Mouse (Mus musculus) erythroblast, embryonic 14.5 days (primary cell): ENCODE results near the gene D930007J09Rik. TPM values are rescaled to one million over a fixed set of nuclear protein-coding genes. Genes with fewer than 3 reads are reported as not detected.

Source experiments
- H3K27me3 ChIP-seq: 2 replicates; pipeline ENCODE4 v1.6.1; 2012; ENCODE audit warnings: inconsistent platforms; ENCODE audit not compliant: control insufficient read depth
- H3K36me3 ChIP-seq: 2 replicates; pipeline ENCODE4 v1.6.1; 2012; ENCODE audit warnings: mild to moderate bottlenecking, inconsistent platforms; ENCODE audit not compliant: control insufficient read depth
- H3K4me1 ChIP-seq: 2 replicates; pipeline ENCODE4 v1.6.1; 2012; ENCODE audit warnings: inconsistent platforms; ENCODE audit not compliant: control insufficient read depth
- H3K4me3 ChIP-seq: replicated peaks from 2 replicates; pipeline ENCODE3; 2012; ENCODE audit warnings: moderate library complexity, mild to moderate bottlenecking, inconsistent platforms
- H3K9me3 ChIP-seq: 2 replicates; pipeline ENCODE4 v1.6.1; 2012; ENCODE audit warnings: low read length, inconsistent platforms, mixed read lengths; ENCODE audit not compliant: control insufficient read depth
- GATA1 ChIP-seq: IDR thresholded peaks from 2 replicates; pipeline ENCODE4 v1.6.1; 2012; ENCODE audit warnings: low read length, inconsistent platforms, mixed read lengths
- TAL1 ChIP-seq: IDR thresholded peaks from 3 replicates; pipeline ENCODE4 v1.6.1; 2012; ENCODE audit warnings: low read length, inconsistent platforms, mixed read lengths
- polyA plus RNA-seq: library from polyadenylated mRNA; stranded (reverse); fragments of >175 nt; gene quantifications from 2 replicates; pipeline ENCODE4 v1.2.3, GENCODE M21; 2012

D930007J09Rik gene
- polyA plus RNA-seq, 1 experiment: not detected

DNA sequence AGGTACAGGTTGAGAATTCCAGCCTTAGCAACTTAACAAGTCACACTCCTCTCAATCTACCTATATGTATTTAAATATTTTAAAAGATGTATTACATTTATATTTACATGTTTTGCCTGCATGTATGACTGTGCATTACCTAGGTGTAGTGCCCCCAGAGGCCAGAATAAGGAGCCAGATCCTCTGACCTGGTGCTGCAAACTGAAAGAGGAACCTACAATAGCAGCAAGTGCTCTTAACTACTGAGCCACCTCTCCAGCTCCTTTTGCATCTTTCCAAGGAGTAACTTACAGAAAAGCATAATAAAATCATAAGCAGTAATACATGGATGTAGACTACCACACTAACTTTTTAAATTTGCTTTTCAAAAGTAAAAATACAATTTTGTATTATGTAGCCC is 1.8 kb downstream of the D930007J09Rik start:
- peak overlapping the region; percentile 88 for H3K4me3 ChIP-seq
- peaks cover 19% of the 10 kb centered on the region for H3K36me3 ChIP-seq
- peaks cover 35% of the 10 kb centered on the region for H3K4me1 ChIP-seq
- H3K27me3 ChIP-seq: no peaks in the 10 kb centered on the region; the same call in 1 of the 2 replicates
- TF ChIP-seq TAL1: no peak
- TF ChIP-seq GATA1: no peak
- H3K9me3 ChIP-seq: no peaks in the 10 kb centered on the region

DNA sequence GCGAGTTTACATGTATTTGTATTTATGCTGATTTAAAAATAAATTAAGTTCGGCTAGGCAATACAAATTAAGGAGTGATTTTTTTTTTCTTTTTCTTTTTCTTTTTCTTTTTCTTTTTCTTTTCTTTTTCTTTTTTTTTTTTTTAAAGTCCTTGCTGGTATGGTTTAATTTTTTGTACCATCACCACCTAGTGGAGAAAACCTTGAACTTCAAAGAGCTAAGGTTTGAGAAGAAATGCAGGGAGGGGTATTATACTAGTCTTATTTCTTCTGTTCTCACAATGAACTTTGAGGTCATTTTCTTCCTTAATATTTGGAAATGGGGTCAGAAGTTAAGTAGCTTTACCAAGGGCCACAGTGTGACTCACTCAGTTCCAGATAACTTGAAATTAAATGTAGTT is 3.5 kb downstream of the D930007J09Rik start:
- H3K4me3 ChIP-seq: no peak overlapping the region
- H3K36me3 ChIP-seq: peaks cover 6% of the 10 kb centered on the region
- H3K4me1 ChIP-seq: peaks cover 32% of the 10 kb centered on the region
- TF ChIP-seq TAL1 (no peak), GATA1 (no peak)
- H3K9me3 ChIP-seq: no peaks in the 10 kb centered on the region
- H3K27me3 ChIP-seq: no peaks in the 10 kb centered on the region; the same call in 1 of the 2 replicates

DNA sequence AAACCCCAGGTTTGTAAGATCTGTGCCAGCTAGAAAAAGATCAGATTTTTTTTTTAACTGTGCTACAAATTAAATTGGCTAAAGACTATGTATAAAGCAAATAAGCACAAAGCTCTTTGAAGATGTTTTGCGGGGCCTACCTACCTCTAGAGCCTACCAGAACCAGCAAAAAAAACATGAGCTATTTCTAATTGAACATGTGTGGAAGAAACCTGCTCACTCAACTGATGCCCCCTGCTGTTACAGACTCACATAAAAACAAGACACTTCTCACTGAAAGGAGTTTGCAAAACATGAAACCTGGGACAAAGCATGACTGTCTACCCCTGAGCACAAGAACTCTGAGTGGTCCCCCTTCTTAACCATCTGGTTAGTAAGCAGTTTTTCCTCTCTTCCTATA is 5.6 kb downstream of the D930007J09Rik start:
- no peaks in the 10 kb centered on the region for H3K9me3 ChIP-seq
- H3K36me3 ChIP-seq: no peaks in the 10 kb centered on the region

DNA sequence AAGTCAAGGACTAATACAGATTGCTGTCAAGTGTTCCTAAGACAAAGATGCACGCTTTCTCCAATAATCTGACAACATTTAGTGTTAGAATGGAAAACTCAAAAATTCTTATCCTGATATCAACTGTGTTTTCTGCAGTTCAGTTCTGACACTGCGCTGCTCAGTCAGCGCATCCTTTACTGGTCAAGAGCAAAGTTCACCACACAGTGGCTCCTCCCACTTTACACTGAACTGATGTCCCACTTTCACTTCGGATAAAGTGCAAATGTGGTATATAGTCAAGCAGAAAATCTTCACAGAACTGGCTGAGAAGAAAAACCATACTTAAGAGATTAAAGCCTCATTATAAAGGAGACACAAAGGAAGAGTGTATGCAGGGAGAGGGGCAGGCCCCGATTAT is 7.5 kb downstream of the D930007J09Rik start:
- TF ChIP-seq TAL1 (no peak), GATA1 (no peak)

More for the DNA sequence above, 5.6 kb downstream of the D930007J09Rik start:
- TF ChIP-seq GATA1 (no peak), TAL1 (no peak)
- H3K4me3 ChIP-seq: no peak overlapping the region
- H3K4me1 ChIP-seq: peaks cover 12% of the 10 kb centered on the region
- H3K27me3 ChIP-seq: no peaks in the 10 kb centered on the region; the same call in 1 of the 2 replicates

DNA sequence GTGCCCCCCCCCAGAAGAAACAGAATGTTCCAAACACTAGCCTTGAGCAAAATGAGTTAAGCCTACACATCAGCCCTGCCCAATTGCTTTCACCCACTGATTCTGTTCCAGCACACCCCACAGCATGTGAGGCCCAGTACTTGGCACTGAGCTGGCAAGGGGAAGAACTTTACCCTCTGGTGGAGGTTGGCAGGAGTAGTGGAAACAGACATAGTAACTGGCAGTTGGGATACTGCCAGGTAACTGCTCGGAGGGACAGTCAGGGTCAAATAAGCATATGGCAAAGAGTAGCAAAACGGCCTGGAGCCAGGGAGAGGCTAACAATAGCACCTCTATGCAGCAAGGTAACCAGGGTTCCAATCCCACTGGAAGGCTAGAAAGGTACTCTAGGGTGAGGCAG is 8.0 kb downstream of the D930007J09Rik start:
- Histone ChIP-seq H3K36me3 (no peaks in the 10 kb centered on the region), H3K27me3 (no peaks in the 10 kb centered on the region; the same call in 1 of the 2 replicates), H3K4me1 (no peaks in the 10 kb centered on the region), H3K9me3 (no peaks in the 10 kb centered on the region), H3K4me3 (no peak overlapping the region)
- TF ChIP-seq TAL1: no peak
- no peak for TF ChIP-seq GATA1

More for the DNA sequence above, 7.5 kb downstream of the D930007J09Rik start:
- Histone ChIP-seq H3K27me3 (no peaks in the 10 kb centered on the region; the same call in 1 of the 2 replicates), H3K4me3 (no peak overlapping the region), H3K9me3 (no peaks in the 10 kb centered on the region), H3K36me3 (no peaks in the 10 kb centered on the region), H3K4me1 (peaks cover under 1% of the 10 kb centered on the region; the same call in 1 of the 2 replicates)

DNA sequence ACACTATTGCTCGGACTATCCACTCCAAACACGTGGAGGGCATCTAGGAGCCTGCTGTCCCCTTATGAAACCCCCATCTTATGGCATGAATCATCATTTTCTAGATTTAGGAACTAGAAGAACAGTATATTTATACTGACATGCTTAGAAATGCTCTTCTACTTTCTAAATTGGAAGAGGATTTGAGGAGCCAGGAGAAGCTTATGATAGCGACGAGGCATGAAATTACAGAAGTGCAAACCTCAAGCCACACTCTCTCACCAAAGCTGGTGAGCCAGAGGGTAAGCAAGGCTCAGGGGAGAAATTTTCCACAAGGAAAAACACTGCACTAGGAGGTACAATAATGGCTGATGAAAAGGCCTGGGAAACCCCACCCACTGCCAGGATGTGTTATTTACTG is 12.9 kb downstream of the D930007J09Rik start:
- H3K4me3 ChIP-seq: no peak overlapping the region
- no peaks in the 10 kb centered on the region for H3K36me3 ChIP-seq
- TF ChIP-seq TAL1: no peak
- TF ChIP-seq GATA1: no peak
- no peaks in the 10 kb centered on the region for H3K9me3 ChIP-seq
- no peaks in the 10 kb centered on the region for H3K27me3 ChIP-seq
- H3K4me1 ChIP-seq: no peaks in the 10 kb centered on the region

DNA sequence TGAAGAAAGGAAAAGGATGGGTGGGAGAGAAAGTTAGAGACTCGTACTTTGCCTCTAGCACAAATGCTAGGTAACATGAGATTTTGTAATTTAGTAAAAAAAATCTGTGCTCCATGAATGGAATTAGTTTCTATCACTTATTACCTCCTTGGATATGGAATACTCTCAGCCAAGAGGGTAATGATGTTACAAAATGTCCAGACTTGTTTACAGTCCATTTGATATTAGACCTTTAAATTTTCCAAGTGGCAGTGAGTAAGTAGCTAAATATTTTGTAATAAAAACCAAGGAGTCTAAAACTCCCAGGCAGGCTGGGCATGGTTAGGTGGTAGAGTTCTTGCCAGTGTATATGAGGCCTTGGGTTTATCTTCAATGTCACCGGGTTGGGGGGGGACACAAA is 15.1 kb downstream of the D930007J09Rik start:
- Histone ChIP-seq H3K27me3 (no peaks in the 10 kb centered on the region), H3K4me3 (no peak overlapping the region)
- TF ChIP-seq GATA1 (no peak), TAL1 (no peak)

DNA sequence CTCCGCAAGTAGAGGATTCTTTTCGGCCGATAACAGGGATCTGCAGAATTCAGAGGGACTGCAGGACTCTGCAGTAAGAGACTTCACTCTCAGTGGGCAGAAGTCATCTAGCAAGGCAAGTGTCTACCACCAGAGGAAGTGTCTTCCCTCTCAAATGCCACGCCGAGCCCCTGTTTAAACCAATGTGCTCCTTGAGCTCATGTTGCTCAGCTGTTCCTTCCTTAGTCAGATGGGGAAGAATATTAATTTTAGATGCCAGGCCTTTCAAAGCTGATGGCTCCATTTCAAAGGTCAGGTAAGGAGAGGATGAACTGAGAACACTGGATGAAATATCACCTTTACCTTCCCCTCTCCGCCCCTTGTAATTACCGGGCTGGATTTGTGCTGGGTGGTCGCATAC is 18.8 kb downstream of the D930007J09Rik start, which contains the start of gene Mylk4:
Mylk4 (minus strand) TSS at position 139 of the 400 bp plus-strand sequence.
- no peak for TF ChIP-seq TAL1
- no peak for TF ChIP-seq GATA1
- no peak within 1 kb of the TSS for H3K4me3 ChIP-seq
- no peaks in the 10 kb centered on the region for H3K9me3 ChIP-seq
- no peaks in the 10 kb centered on the region for H3K4me1 ChIP-seq
- H3K36me3 ChIP-seq: no peaks in the 10 kb centered on the region
- no peaks in the 10 kb centered on the region for H3K27me3 ChIP-seq

More for the DNA sequence above, 15.1 kb downstream of the D930007J09Rik start:
- Histone ChIP-seq H3K4me1 (no peaks in the 10 kb centered on the region), H3K9me3 (no peaks in the 10 kb centered on the region), H3K36me3 (no peaks in the 10 kb centered on the region)

DNA sequence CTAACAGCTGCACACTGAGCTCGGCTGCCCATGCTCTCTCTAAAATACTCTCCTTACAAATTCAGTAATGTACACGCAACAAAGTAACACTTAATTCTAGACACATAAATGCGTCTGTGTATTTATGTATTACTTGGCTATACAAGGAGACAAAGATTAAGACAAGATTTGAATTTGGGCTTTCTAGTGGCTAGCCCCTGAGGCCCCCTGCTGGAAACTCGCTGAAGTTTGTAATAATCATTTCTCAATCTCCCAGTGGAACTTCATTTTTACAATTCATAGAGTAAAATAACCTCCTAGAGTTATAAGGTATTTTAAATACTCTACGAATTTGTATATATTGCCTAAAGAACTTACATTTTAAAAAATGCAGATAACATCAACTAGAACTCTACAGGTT is 19.6 kb downstream of the D930007J09Rik start:
- Histone ChIP-seq H3K9me3 (no peaks in the 10 kb centered on the region), H3K27me3 (no peaks in the 10 kb centered on the region), H3K4me3 (no peak overlapping the region), H3K4me1 (no peaks in the 10 kb centered on the region), H3K36me3 (no peaks in the 10 kb centered on the region)
- TF ChIP-seq GATA1 (no peak), TAL1 (no peak)

DNA sequence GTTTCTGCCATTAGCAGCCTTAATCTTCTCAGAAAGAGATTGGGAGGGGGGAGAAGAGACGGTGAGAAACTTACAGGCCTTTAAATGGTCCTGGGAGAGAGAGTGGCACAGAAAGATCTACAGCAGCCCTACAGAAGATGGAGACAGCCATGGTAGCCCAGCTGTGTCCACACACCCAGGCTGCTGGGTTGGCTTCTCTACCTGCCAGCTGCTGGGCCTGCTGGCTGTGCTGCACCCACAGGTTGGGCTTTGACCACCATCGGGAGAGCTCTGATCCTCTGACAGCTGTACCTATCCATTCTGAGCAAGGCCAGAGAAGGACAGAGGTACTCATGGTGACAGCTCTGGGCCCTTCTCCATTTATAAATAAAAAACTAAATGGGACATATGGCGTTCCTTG is 23.8 kb downstream of the D930007J09Rik start:
- Histone ChIP-seq H3K36me3 (no peaks in the 10 kb centered on the region), H3K4me1 (no peaks in the 10 kb centered on the region), H3K9me3 (no peaks in the 10 kb centered on the region), H3K27me3 (no peaks in the 10 kb centered on the region), H3K4me3 (no peak overlapping the region)
- TF ChIP-seq TAL1 (no peak), GATA1 (no peak)
